Mouse (Mus musculus): Measurements from ENCODE around the gene Camk2b.

- TF ChIP-seq CTCF (IDR thresholded peaks at IDR 0.05; ENCODE audit: low read depth, low read length) (no peak), GATA1 (IDR thresholded peaks at IDR 0.05; ENCODE audit: borderline replicate concordance, low read length) (no peak)
Observed at GRCm38 (mm10) chr11:5952501-5952900, 113.7 kb downstream of the Camk2b start.
